Mouse (Mus musculus) Patski (cell line): ENCODE results near the gene Tgtp1. TPM values are rescaled to one million over a fixed set of nuclear protein-coding genes. Genes with fewer than 3 reads are reported as not detected.
A peak's percentile ranks its signal among the peaks of the same experiment; 100 is the strongest.
"Not testable (repeated sequence)": the region's sequence is repeated elsewhere in the genome, so short reads cannot be mapped to it uniquely, and the experiment has no call there.

Source experiments
- ATAC-seq: fragments of 100-300 bp; one replicate; pipeline ENCODE4 v1.8.0; 2021
- CTCF ChIA-PET: fragments of 350-600 bp; sonication (Branson Sonifier 250); formaldehyde crosslinking; loops from one replicate; lab custom pipeline; 2022; ENCODE audit warnings: inconsistent platforms; lab: Charles Lee
- POLR2A ChIA-PET: fragments of 350-600 bp; sonication (Branson Sonifier 250); formaldehyde crosslinking; loops from one replicate; lab custom pipeline; 2022; ENCODE audit warnings: antibody characterized with exemption, inconsistent platforms; lab: Charles Lee
- DNase-seq: peaks from one replicate; pipeline ENCODE4 v3.0.0-alpha.2; 2011; ENCODE audit warnings: low read depth, low spot score
- H3K27me3 ChIP-seq: fragments of 371-371 bp; one replicate; pipeline ENCODE4 v1.5.1; 2021
- in situ Hi-C: fragments of 300-500 bp; cut with MboI; formaldehyde crosslinking; loops from 3 replicates; pipeline ENCODE4 v1.11.1; 2018; ENCODE audit warnings: low pct_unique_long_range_greater_than_20kb, mixed read lengths
- polyA plus RNA-seq: library from polyadenylated mRNA; unstranded; gene quantifications from one replicate; pipeline ENCODE4 v1.2.3, GENCODE M21; 2021

Tgtp1 gene
- 0.59 TPM for polyA plus RNA-seq

DNA sequence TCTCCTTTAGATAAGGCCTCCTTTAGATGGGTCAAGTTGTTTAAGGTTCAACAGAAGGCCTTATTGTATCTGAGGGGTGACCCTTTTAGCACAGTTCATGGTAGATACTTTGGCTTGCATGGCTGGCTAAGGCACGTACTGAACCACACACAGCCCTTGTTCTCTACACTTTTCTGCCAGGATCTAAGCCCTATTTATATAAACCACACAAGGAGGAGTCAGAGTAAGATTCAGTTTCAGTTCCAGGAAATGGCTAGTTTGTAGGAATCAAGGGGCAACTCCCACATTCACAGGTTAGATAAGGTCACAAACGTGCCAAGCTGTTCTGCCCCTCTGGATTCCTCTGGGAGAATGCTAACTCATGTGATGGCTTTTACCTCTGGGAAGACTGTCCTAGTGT lies at the start of gene Tgtp1:
Gene Tgtp1 (minus strand): TSS at position 155 of the 400 bp plus-strand sequence.
- DNase-seq, ATAC-seq, H3K27me3 ChIP-seq, CTCF ChIA-PET, POLR2A ChIA-PET: not testable (repeated sequence)
- in situ Hi-C loops: loop anchor here (10.0 kb wide), 2 partner anchors 69 to 91 kb away; no protein-coding TSS in a partner anchor

GRCm38 (mm10) chr11:49012074-49012473 lies 18.1 kb upstream of the Tgtp1 start:
- CTCF ChIA-PET, in situ Hi-C loops, POLR2A ChIA-PET, H3K27me3 ChIP-seq, DNase-seq, ATAC-seq: not testable (repeated sequence)

DNA sequence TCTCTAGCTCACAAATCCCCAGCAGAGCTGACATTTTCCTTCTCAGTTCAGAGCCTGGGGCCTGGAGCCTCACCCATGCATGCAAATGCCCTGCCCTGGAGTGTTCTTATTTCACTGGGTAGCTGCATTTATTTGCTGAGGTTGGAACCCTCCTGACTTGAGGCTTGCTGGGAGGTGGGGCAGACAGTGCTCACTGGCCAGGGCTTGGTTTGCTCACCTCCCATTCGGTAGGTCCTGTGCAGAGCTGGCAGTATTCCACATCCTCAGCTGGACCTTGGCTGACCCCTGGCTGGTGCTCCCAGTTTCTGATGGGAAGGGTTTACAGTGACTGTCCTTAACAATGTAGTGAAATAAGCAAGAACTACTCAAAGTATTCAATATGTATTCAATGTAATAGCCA lies 12.8 kb upstream of the Tgtp1 start:
- peak; percentile 17 for ATAC-seq
- H3K27me3 ChIP-seq, POLR2A ChIA-PET, DNase-seq, CTCF ChIA-PET, in situ Hi-C loops: not testable (repeated sequence)

DNA sequence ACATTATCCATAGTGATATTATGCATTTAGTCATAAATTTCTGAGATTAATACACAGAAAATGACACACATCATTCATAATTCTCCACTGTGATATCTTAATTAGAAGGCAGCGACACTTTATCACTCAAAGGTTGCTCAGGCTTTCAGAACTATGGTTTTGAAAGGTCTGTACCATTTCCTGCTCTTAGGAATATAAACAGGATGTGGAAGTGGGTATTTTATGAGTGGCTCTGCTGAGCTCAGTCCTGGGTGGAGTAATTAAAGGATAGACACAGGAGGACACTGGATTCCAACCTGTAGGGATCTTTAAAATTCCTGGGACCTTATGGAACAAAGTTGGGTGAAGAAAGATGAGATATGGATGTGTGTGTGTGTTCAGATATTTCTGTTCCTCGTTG lies 12.3 kb upstream of the Tgtp1 start:
- POLR2A ChIA-PET, H3K27me3 ChIP-seq, ATAC-seq, CTCF ChIA-PET, DNase-seq, in situ Hi-C loops: not testable (repeated sequence)

- POLR2A ChIA-PET, DNase-seq, CTCF ChIA-PET, H3K27me3 ChIP-seq, ATAC-seq, in situ Hi-C loops: not testable (repeated sequence)
These were observed 6.4 kb upstream of the Tgtp1 start for GRCm38 (mm10) chr11:49000411-49000810.

DNA sequence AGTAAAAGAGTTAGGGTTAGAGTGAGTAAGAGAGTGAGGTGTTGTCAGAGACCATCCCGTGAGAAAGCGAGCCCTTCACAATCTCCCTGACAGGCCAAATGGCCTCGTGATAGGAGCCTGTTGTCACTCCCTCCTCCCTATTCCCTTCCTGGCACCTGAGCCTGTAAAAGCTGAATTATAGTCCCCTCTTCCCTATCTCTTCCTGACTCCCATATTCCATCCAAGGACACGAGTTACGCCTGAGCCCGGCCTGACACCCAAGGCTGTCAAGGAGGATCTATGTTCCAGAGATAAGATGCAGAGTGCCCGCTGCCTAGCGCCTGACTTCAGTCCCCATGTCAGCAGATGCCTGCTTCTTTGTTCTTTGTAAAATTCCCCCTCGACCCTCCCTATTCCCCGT lies 676 bp downstream of the Tgtp1 start:
- POLR2A ChIA-PET, CTCF ChIA-PET, ATAC-seq, H3K27me3 ChIP-seq, DNase-seq: not testable (repeated sequence)
- in situ Hi-C loops: loop anchor here (10.0 kb wide), 2 partner anchors 68 to 92 kb away; no protein-coding TSS in a partner anchor

DNA sequence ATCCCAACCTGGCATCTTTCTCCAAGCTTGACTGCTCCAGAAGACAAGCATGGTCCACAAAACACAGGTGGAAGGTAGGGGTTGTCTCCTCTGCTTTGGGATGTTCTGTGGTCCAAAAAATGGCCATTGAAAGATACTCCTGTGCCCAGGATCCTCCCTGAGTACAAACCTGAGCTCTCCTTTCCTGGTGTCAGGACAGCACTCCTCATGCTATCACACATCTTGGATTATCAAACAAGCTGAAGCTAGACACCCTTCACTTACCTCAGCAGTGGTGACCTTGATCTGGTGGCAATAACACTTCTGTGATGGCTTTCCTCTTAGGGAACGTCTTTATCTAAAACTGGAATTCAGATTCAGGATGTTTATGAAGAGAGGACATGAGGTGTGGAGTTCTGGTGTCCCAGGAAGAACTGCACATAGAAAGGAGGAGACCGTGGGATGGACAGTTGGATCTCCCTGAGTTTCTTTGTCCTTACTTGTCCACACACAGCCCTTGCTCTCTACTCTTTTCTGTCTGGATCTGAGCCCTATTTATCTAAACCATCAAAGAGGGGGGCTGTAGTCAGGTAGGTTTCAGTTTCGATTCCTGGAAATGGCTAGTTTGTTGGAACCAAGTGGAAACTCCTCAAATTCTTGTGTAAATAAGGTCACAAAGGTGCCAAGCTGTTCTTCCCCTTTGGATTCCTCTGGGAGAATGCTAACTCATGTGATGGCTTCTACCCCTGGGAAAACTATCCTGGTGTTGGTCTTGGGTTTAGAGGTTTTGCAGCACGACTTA lies 2.0 kb downstream of the Tgtp1 start, which contains the start of gene Gm12185:
Gene Gm12185 (minus strand): TSS at position 487 of the 781 bp plus-strand sequence.
- H3K27me3 ChIP-seq, DNase-seq, POLR2A ChIA-PET, ATAC-seq: not testable (repeated sequence)
- CTCF ChIA-PET: interaction anchor here (1.2 kb wide), 1 partner anchor 93 kb away, joined by 3 read pairs; no protein-coding TSS in a partner anchor
- in situ Hi-C loops: loop anchor here (10.0 kb wide), 2 partner anchors 67 to 93 kb away; no protein-coding TSS in a partner anchor

GRCm38 (mm10) chr11:48989981-48990380 lies 4.0 kb downstream of the Tgtp1 start:
- in situ Hi-C loops: loop anchor here (10.0 kb wide), 2 partner anchors 65 to 95 kb away; no protein-coding TSS in a partner anchor
- POLR2A ChIA-PET, CTCF ChIA-PET, DNase-seq, ATAC-seq, H3K27me3 ChIP-seq: not testable (repeated sequence)

DNA sequence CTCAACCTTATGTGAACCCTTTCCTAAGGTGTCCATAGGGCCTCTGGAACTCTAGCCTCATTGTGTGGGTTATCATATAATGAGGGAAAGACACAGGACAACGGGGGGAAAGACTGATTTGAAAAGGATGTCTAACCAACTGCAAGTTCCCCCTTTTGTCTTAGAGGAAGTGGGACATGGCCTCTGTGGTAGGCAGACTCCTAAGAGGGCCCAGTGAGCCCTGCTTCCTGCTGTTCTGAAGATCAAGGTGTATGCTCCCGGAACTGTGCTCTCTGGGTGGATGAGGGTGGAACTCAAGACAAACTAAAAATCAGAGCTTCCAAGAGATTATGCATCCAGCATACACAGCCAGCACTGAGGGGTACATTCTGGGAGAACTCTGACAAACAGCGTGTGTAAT lies 5.8 kb downstream of the Tgtp1 start:
- H3K27me3 ChIP-seq, in situ Hi-C loops, ATAC-seq, POLR2A ChIA-PET, CTCF ChIA-PET, DNase-seq: not testable (repeated sequence)

DNA sequence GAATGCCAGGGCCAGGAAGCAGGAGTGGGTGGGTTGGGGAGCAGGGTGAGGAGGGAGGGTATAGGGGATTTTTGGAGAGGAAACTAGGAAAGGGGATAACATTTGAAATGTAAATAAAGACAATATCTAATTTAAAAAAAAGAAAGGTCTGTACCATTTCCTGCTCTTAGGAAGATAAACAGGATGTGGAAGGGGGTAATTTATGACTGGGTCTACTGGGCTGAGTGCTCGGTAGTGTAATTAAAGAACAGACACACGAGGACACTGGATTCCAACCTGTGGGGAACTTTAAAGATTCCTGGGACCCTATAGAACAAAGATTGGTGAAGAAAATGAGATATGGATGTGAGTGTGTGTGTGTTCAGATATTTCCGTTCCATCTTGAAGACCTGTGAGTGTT lies 11.1 kb downstream of the Tgtp1 start:
- in situ Hi-C loops, CTCF ChIA-PET, H3K27me3 ChIP-seq, DNase-seq, POLR2A ChIA-PET, ATAC-seq: not testable (repeated sequence)

GRCm38 (mm10) chr11:48980052-48980451 lies 13.9 kb downstream of the Tgtp1 start:
- DNase-seq, H3K27me3 ChIP-seq, in situ Hi-C loops, CTCF ChIA-PET, POLR2A ChIA-PET: not testable (repeated sequence)
- peak; percentile 83 for ATAC-seq

DNA sequence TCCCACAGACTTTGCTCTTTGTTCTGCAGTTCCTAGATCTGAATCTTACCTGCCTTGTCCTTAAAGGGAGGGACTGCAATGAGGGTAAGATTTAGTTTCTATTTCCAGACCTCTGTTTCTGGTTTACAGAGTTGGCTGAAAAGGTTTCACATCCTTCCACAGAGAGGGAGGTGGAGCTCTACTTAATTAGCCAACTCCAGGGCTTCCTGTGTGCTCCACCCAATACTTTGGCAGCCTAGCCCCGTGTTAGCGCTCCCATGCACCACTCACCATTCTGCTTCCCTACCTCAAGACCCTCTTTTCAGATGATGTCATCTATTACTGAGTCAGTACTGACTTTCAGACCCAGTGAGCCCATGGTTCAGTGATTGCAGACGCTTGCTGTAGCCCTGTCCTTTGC lies 14.7 kb downstream of the Tgtp1 start, which contains the start of gene 9930111J21Rik1:
Gene 9930111J21Rik1 (minus strand): TSS at position 148 of the 400 bp plus-strand sequence.
- in situ Hi-C loops, ATAC-seq, CTCF ChIA-PET, POLR2A ChIA-PET, H3K27me3 ChIP-seq, DNase-seq: not testable (repeated sequence)

- CTCF ChIA-PET, H3K27me3 ChIP-seq, in situ Hi-C loops, ATAC-seq, DNase-seq, POLR2A ChIA-PET: not testable (repeated sequence)
These were observed 15.6 kb downstream of the Tgtp1 start, which contains the start of gene Olfr56 for GRCm38 (mm10) chr11:48978240-48978939. Gene Olfr56 (plus strand): TSS chr11:48978889.

- POLR2A ChIA-PET, in situ Hi-C loops, DNase-seq, CTCF ChIA-PET, H3K27me3 ChIP-seq: not testable (repeated sequence)
- ATAC-seq: peak; percentile 86
These were observed 19.3 kb downstream of the Tgtp1 start for GRCm38 (mm10) chr11:48974686-48975085.

DNA sequence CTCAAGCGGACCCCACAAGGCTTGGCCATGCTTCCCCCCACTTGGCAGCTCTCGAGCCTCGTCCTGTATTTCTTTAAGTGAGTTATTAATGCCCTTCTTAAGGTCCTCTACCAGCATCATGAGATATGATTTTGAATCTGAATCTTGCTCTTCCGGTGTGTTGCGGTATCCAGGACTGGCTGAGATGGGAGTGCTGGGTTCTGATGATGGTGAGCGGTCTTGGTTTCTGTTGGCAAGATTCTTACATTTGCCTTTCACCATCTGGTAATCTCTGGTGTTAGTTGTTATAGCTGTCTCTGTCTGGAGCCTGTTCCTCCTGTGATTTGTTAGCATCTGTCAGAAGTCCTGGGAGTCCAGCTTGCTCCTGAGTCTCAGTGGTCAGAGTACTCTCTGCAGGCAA lies 47.9 kb downstream of the Tgtp1 start, which contains the start of gene Psme2b:
Gene Psme2b (minus strand): TSS at position 101 of the 400 bp plus-strand sequence.
- CTCF ChIA-PET, H3K27me3 ChIP-seq, DNase-seq, POLR2A ChIA-PET, ATAC-seq, in situ Hi-C loops: not testable (repeated sequence)
